Mouse (Mus musculus) G1E (cell line): ENCODE data around the gene Aldh3b3. TPM values are rescaled to one million over a fixed set of nuclear protein-coding genes. Genes with fewer than 3 reads are reported as not detected.

Source experiments
- ATAC-seq: 2 replicates; pipeline ENCODE4 v1.8.0; 2016; ENCODE audit warnings: mild to moderate bottlenecking; ENCODE audit not compliant: insufficient number of reproducible peaks, poor library complexity, low FRiP score, severe bottlenecking; ENCODE audit errors: extremely low read depth
- DNase-seq: peaks from one replicate; pipeline ENCODE4 v3.0.0; 2012; ENCODE audit warnings: low spot score
- H3K27me3 ChIP-seq: 2 replicates; pipeline ENCODE4 v1.6.1; 2012; ENCODE audit warnings: mild to moderate bottlenecking, low read length, inconsistent platforms; ENCODE audit not compliant: insufficient read depth
- H3K36me3 ChIP-seq: replicated peaks from 2 replicates; pipeline ENCODE3; 2012; ENCODE audit warnings: mild to moderate bottlenecking, inconsistent platforms
- H3K4me1 ChIP-seq: 2 replicates; pipeline ENCODE4 v1.6.1; 2012; ENCODE audit warnings: low read depth, low read length, inconsistent platforms, mixed read lengths; ENCODE audit not compliant: insufficient read depth
- H3K4me3 ChIP-seq: 2 replicates; pipeline ENCODE4 v1.5.1; 2012; ENCODE audit warnings: low read depth, mild to moderate bottlenecking, inconsistent platforms, low read length, moderate library complexity, mixed read lengths
- H3K9me3 ChIP-seq: replicated peaks from 2 replicates; pipeline ENCODE4 v1.6.1; 2012; ENCODE audit warnings: inconsistent platforms
- CTCF ChIP-seq: IDR thresholded peaks from 2 replicates; pipeline ENCODE4 v1.5.1; 2012; ENCODE audit warnings: low read depth, low read length, inconsistent platforms, mixed read lengths
- GATA1 ChIP-seq: IDR thresholded peaks from 2 replicates; pipeline ENCODE4 v1.6.1; 2012; ENCODE audit warnings: borderline replicate concordance, low read length, inconsistent platforms, mixed read lengths
- GATA2 ChIP-seq: IDR thresholded peaks from 2 replicates; pipeline ENCODE4 v1.6.1; 2012; ENCODE audit warnings: low read depth, low read length, inconsistent platforms, borderline replicate concordance
- POLR2AphosphoS5 ChIP-seq: IDR thresholded peaks from 2 replicates; pipeline ENCODE4 v1.6.1; 2012; ENCODE audit warnings: low read depth, low read length, inconsistent platforms; ENCODE audit not compliant: insufficient replicate concordance
- TAL1 ChIP-seq: conservative IDR thresholded peaks from 2 replicates; pipeline ENCODE4 v1.6.1; 2012; ENCODE audit warnings: low read depth, low read length, inconsistent platforms, mixed read lengths
- polyA plus RNA-seq: library from polyadenylated mRNA; stranded (reverse); fragments of >175 nt; gene quantifications from 2 replicates; pipeline ENCODE4 v1.2.3, GENCODE M21; 2012
- total RNA-seq, 2 experiments: library from RNA; stranded (forward) in 1 of 2; stranded (reverse) in 1 of 2; fragments of 200-1000 nt in 1 of 2; fragments of >200 nt in 1 of 2; fragmentation: Nextera tagmentation in 1 of 2; gene quantifications; 2 replicates each; pipeline ENCODE4 v1.2.3; 2014 to 2017

The Aldh3b3 gene
- total and polyA plus RNA-seq, 3 experiments: 0.11 TPM; not detected in 2

DNA sequence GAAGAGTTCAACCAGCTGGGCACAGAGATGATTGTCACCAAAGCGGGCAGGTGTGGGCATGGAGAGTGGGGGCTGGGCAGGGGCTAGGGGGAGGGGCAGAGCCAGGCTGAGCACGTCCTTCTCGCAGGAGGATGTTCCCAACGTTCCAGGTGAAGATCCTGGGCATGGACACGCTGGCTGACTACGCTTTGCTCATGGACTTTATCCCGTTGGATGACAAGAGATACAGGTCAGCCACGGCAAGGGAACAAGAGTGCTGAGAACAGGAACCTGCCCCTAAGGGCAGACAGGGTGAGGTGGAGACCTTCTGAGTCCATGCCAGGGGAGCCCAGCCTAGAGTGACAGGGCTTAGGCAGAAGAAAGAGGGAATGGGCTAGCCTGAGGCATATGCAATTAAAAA, 38.3 kb downstream of the Aldh3b3 start:
- no peak overlapping the region for H3K4me3 ChIP-seq
- no peak for ATAC-seq
- H3K4me1 ChIP-seq: peaks cover 23% of the 10 kb centered on the region
- no peaks in the 10 kb centered on the region for H3K9me3 ChIP-seq
- peaks cover 62% of the 10 kb centered on the region for H3K27me3 ChIP-seq
- DNase-seq: no peak
- no peak for TF ChIP-seq GATA2
- no peak for TF ChIP-seq CTCF
- TF ChIP-seq TAL1: no peak
- peaks cover 4% of the 10 kb centered on the region for H3K36me3 ChIP-seq

DNA sequence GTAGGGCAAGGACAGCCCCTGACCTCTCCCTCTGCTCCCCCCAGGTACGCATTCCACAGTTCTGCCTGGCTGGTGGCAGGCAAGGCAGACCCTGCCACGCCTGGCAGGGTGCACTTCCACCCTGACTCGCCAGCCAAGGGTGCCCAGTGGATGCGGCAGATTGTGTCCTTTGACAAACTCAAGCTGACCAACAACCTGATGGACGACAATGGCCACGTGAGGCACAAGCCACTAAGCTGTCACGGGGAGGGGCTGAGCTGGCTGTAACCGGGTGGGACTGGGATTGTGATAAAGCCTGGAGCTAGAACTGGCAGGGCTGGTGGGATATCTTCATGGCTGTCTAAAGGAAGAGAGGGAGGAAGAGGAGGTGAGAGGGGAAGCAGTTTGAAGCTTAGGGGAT, 38.8 kb downstream of the Aldh3b3 start:
- TF ChIP-seq CTCF: no peak
- TF ChIP-seq TAL1: no peak
- no peak for TF ChIP-seq GATA2
- no peak for TF ChIP-seq GATA1
- TF ChIP-seq POLR2AphosphoS5: no peak
- H3K9me3 ChIP-seq: no peaks in the 10 kb centered on the region
- DNase-seq: no peak
- H3K36me3 ChIP-seq: peaks cover 9% of the 10 kb centered on the region
- no peak overlapping the region for H3K4me3 ChIP-seq
- ATAC-seq: no peak
- peaks cover 28% of the 10 kb centered on the region for H3K4me1 ChIP-seq
- peaks cover 57% of the 10 kb centered on the region for H3K27me3 ChIP-seq

DNA sequence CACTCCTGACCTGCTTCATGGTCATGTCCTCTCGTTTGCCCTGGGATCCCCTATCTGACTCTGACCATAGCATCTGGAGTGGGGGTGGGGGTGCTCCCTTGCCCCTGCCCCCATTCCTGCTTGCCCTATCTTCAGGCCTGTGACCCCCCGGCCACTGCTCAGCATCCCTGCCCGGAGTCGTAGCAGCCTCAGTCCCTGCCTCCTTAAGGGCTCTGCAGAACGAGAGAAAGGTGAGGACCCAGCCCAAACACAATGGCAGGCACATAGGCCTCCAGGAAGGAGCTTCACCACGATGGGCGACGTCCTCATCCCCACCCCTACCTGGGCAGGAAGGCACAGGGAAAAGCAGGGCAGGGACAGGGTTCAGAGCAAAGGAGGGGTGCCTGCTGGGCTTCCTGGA, 39.9 kb downstream of the Aldh3b3 start:
- Histone ChIP-seq H3K9me3 (no peaks in the 10 kb centered on the region), H3K27me3 (peaks cover 47% of the 10 kb centered on the region), H3K4me1 (peaks cover 32% of the 10 kb centered on the region), H3K36me3 (peaks cover 19% of the 10 kb centered on the region), H3K4me3 (no peak overlapping the region)
- TF ChIP-seq GATA1: no peak
- TF ChIP-seq GATA2: no peak
- no peak for TF ChIP-seq TAL1
- TF ChIP-seq POLR2AphosphoS5: no peak
- TF ChIP-seq CTCF: no peak
- no peak for DNase-seq
- ATAC-seq: no peak

DNA sequence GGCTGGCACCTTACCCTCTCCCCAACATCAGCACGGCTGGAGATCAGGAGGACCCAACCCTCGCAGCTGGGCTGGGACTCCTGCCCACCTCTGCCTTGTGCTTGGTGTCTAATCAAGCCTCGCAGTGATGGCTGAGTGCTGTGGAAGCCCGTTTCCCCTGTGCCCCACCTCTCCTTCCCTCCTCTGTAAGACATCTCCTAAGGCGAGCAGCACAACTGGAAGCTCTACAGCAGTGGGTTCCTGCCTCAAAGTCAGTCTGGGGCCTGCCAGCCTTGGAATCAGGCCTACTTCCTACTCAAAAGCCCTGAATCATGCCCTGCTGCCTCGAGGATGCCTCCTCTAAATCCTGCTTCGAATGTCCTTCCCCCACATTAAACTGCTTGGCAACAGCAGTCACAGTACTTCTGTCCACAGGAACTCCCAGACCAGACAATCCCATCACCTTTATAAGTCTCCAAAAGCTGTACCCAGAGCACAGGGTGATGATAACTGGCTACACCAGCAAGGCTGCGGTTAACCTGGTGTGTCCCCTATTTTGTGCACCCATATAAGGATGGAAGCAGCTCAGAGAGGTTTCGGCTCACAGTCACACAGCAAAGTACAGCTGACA, 40.8 kb downstream of the Aldh3b3 start:
- Histone ChIP-seq H3K36me3 (peaks cover 28% of the 10 kb centered on the region), H3K9me3 (no peaks in the 10 kb centered on the region), H3K4me1 (peaks cover 32% of the 10 kb centered on the region), H3K4me3 (no peak overlapping the region; the same call in 1 of the 2 replicates), H3K27me3 (peaks cover 45% of the 10 kb centered on the region)
- no peak for TF ChIP-seq GATA1
- no peak for TF ChIP-seq CTCF
- no peak for TF ChIP-seq TAL1
- TF ChIP-seq GATA2: no peak
- TF ChIP-seq POLR2AphosphoS5: no peak
- ATAC-seq (no peak), DNase-seq (no peak)

DNA sequence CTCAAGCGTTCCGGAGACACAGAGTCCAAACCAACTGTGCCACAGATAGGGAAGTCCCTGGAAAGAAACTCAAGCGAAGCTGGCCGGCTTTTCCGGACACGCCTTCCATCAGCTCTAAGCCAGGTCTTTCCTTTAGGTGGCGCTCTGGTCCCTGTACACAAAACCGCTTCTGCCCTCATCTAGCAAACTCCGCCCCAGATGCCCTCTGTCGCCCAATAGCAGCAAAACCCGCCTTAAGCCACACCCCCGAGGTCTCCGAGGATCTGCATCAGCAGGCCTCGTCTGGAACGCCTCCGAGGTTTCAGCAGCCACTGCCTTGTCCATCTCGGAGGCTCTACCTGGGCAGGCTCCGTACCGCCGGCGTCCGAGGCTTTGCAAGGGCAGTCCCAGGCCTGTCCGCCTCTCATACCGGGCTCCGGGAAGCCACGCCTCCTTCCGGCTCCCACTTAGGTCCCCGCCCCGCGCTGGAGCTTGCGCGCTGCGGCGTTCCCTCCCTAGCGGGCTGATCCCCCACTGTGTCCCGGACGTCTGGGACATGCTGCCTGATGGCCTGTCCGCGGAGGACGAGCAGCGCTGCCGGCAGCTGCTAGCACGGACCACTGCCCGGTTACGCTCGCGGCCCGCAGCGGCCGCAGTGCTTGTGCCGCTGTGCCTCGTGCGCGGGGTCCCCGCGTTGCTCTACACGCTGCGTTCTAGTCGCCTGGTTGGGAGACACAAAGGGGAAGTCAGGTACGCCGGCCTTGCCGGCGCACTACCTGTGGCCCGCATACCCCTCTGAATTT, 41.9 kb downstream of the Aldh3b3 start, which contains the start of the genes Nudt8 and Gm49405:
TSS of gene Nudt8 (plus strand) at position 462 of the 782 bp plus-strand sequence.
TSS of gene Gm49405 (plus strand) at position 508 of the 782 bp plus-strand sequence.
- Histone ChIP-seq H3K4me3 (peak within 1 kb of the TSS; percentile 90), H3K27me3 (peaks cover 36% of the 10 kb centered on the region), H3K36me3 (peaks cover 39% of the 10 kb centered on the region), H3K4me1 (peaks cover 32% of the 10 kb centered on the region), H3K9me3 (no peaks in the 10 kb centered on the region)
- DNase-seq (peak; percentile 95), ATAC-seq (peak; percentile 84)
- TF ChIP-seq GATA1: no peak
- TF ChIP-seq CTCF: peak; percentile 48

DNA sequence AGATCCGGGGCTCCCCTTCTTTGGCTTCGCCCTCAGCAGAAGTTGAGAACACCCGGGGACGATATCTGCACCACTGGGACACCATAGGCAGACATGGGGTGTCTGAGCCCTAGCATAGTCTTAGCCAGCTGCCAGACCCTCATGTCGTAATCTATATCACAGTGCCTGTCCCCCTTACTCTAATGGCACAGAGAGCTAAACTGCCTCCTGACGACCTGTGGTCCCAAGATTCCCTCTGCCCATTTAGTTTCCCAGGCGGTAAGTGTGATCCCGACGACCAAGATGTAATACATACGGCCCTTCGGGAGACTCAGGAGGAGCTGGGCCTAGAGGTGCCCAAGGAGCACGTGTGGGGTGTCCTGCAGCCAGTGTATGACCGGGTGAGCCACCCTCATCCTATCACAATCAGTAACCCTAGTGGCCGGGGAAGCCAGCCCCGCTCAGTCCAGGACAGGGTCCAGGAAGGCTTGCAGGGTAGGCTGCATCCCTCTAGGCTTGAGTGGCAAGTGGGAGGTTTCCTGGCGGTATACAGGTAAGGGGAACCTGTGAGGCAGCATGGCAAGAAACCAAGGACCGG, 42.6 kb downstream of the Aldh3b3 start:
- H3K9me3 ChIP-seq: no peaks in the 10 kb centered on the region
- TF ChIP-seq TAL1: no peak
- TF ChIP-seq POLR2AphosphoS5: no peak
- TF ChIP-seq GATA1: no peak
- no peak for TF ChIP-seq CTCF
- TF ChIP-seq GATA2: no peak
- H3K36me3 ChIP-seq: peaks cover 45% of the 10 kb centered on the region
- ATAC-seq (no peak; the same call in 1 of the 2 replicates), DNase-seq (peak; percentile 57)
- peak overlapping the region; percentile 90 for H3K4me3 ChIP-seq
- H3K27me3 ChIP-seq: peaks cover 30% of the 10 kb centered on the region
- peaks cover 32% of the 10 kb centered on the region for H3K4me1 ChIP-seq
